Mouse (Mus musculus) stomach, postnatal 0 days (tissue): ENCODE results near the gene Nudt17.

Experiments used
- CTCF ChIP-seq: IDR thresholded peaks from 2 replicates; pipeline ENCODE4 v1.5.1; 2016; ENCODE audit warnings: antibody characterized with exemption, low read depth, mild to moderate bottlenecking, moderate library complexity
- EP300 ChIP-seq: optimal IDR thresholded peaks from 2 replicates; pipeline ENCODE3; 2016; ENCODE audit warnings: antibody characterized with exemption

DNA sequence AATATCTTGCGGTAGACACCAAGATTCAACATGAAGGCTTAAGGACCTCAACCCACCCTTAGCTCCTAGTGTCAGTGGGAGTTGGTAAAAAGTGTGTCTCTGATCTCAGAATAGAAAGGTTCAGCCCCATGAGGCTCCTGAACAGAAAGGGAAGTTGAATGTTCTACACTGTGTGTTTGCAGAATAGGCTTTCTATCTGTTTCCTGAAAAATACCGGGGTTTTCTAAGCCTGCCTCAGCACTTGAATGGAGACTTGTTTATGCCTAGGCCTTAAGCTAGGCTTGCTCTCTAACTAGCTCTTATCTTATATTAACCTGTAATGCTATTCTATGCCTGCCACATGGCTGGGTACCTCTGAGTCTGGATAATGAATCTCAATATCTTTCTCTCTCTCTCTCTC, 47.5 kb downstream of the Nudt17 start:
- no peak for TF ChIP-seq CTCF
- TF ChIP-seq EP300 = no peak
